Mouse (Mus musculus): Measurements from ENCODE around the gene 4930407I10Rik. TPM values are rescaled to one million over a fixed set of nuclear protein-coding genes. Genes with fewer than 3 reads are reported as not detected.

The 4930407I10Rik gene
- polyA plus RNA-seq, 1 experiment from 2014 or later = not detected

GRCm38 (mm10) chr15:82044166-82044784 is 14.7 kb upstream of the 4930407I10Rik start:
- peaks cover 24% of the 10 kb centered on the region for H3K36me3 ChIP-seq (ENCODE audit: control insufficient read depth, insufficient read depth)
- no peak overlapping the region for H3K4me3 ChIP-seq (ENCODE audit: low read depth, low read length)
- H3K27me3 ChIP-seq (ENCODE audit: control insufficient read depth, insufficient read depth, low read depth, low read length) = no peaks in the 10 kb centered on the region
- no peak overlapping the region for H3K27ac ChIP-seq (ENCODE audit: low read length)
- H3K9me3 ChIP-seq (replicated peaks; ENCODE audit: control insufficient read depth, low read length) = no peaks in the 10 kb centered on the region
- H3K9ac ChIP-seq (ENCODE audit: low read depth, low read length) = no peak overlapping the region
- H3K4me1 ChIP-seq (ENCODE audit: control insufficient read depth, low read depth, low read length) = peaks cover 13% of the 10 kb centered on the region
- WGBS (ENCODE audit: insufficient replicate concordance) = 95% methylated on average over 7 of the region's 7 CpGs
- ATAC-seq (ENCODE audit: low read depth) = no peak
- H3K4me2 ChIP-seq (ENCODE audit: low read depth, low read length) = no peak overlapping the region

- H3K27me3 ChIP-seq (ENCODE audit: control insufficient read depth, insufficient read depth, low read depth, low read length) = no peaks in the 10 kb centered on the region
- H3K9ac ChIP-seq (ENCODE audit: low read depth, low read length) = peak overlapping the region; percentile 93
- H3K4me3 ChIP-seq (ENCODE audit: low read depth, low read length) = peak overlapping the region; percentile 96
- WGBS (ENCODE audit: insufficient replicate concordance) = under 1% methylated on average over 26 of the region's 26 CpGs
- peaks cover 13% of the 10 kb centered on the region; the same call in 1 of the 2 replicates for H3K36me3 ChIP-seq (ENCODE audit: control insufficient read depth, insufficient read depth)
- H3K4me1 ChIP-seq (ENCODE audit: control insufficient read depth, low read depth, low read length) = peaks cover 13% of the 10 kb centered on the region
- no peaks in the 10 kb centered on the region for H3K9me3 ChIP-seq (replicated peaks; ENCODE audit: control insufficient read depth, low read length)
- ATAC-seq (ENCODE audit: low read depth) = peak; percentile 19
- peak overlapping the region; percentile 83; the same call in 1 of the 2 replicates for H3K27ac ChIP-seq (ENCODE audit: low read length)
- H3K4me2 ChIP-seq (ENCODE audit: low read depth, low read length) = peak overlapping the region; percentile 82
Observed at GRCm38 (mm10) chr15:82046246-82046891, 12.6 kb upstream of the 4930407I10Rik start.

GRCm38 (mm10) chr15:82047080-82047883 is 11.7 kb upstream of the 4930407I10Rik start, which contains the start of gene Snu13:
TSS of gene Snu13 (minus strand) at chr15:82047598.
- peak within 1 kb of the TSS; percentile 93 for H3K9ac ChIP-seq (ENCODE audit: low read depth, low read length)
- WGBS (ENCODE audit: insufficient replicate concordance) = under 1% methylated on average over 74 of the region's 74 CpGs
- H3K4me3 ChIP-seq (ENCODE audit: low read depth, low read length) = peak within 1 kb of the TSS; percentile 96
- no peaks in the 10 kb centered on the region for H3K27me3 ChIP-seq (ENCODE audit: control insufficient read depth, insufficient read depth, low read depth, low read length)
- H3K4me1 ChIP-seq (ENCODE audit: control insufficient read depth, low read depth, low read length) = peaks cover 13% of the 10 kb centered on the region
- H3K36me3 ChIP-seq (ENCODE audit: control insufficient read depth, insufficient read depth) = peaks cover 12% of the 10 kb centered on the region; the same call in 1 of the 2 replicates
- H3K4me2 ChIP-seq (ENCODE audit: low read depth, low read length) = peak within 1 kb of the TSS; percentile 82
- peak; percentile 85 for ATAC-seq (ENCODE audit: low read depth)
- no peaks in the 10 kb centered on the region for H3K9me3 ChIP-seq (replicated peaks; ENCODE audit: control insufficient read depth, low read length)
- peak within 1 kb of the TSS; percentile 83 for H3K27ac ChIP-seq (ENCODE audit: low read length)

- no peak overlapping the region for H3K27ac ChIP-seq (ENCODE audit: low read length)
- H3K4me3 ChIP-seq (ENCODE audit: low read depth, low read length) = no peak overlapping the region
- H3K9me3 ChIP-seq (replicated peaks; ENCODE audit: control insufficient read depth, low read length) = no peaks in the 10 kb centered on the region
- no peaks in the 10 kb centered on the region for H3K27me3 ChIP-seq (ENCODE audit: control insufficient read depth, insufficient read depth, low read depth, low read length)
- no peak overlapping the region for H3K9ac ChIP-seq (ENCODE audit: low read depth, low read length)
- ATAC-seq (ENCODE audit: low read depth) = no peak
- WGBS (ENCODE audit: insufficient replicate concordance) = 49% methylated on average over 5 of the region's 5 CpGs
- H3K4me1 ChIP-seq (ENCODE audit: control insufficient read depth, low read depth, low read length) = no peaks in the 10 kb centered on the region; the same call in 1 of the 2 replicates
- H3K4me2 ChIP-seq (ENCODE audit: low read depth, low read length) = no peak overlapping the region
- no peaks in the 10 kb centered on the region for H3K36me3 ChIP-seq (ENCODE audit: control insufficient read depth, insufficient read depth)
Observed at GRCm38 (mm10) chr15:82052544-82052943, 6.4 kb upstream of the 4930407I10Rik start.

GRCm38 (mm10) chr15:82063909-82064308 is 5.0 kb downstream of the 4930407I10Rik start:
- no peaks in the 10 kb centered on the region for H3K9me3 ChIP-seq (replicated peaks; ENCODE audit: control insufficient read depth, low read length)
- no peak overlapping the region for H3K9ac ChIP-seq (ENCODE audit: low read depth, low read length)
- peaks cover 17% of the 10 kb centered on the region for H3K27me3 ChIP-seq (ENCODE audit: control insufficient read depth, insufficient read depth, low read depth, low read length)
- no peak overlapping the region for H3K27ac ChIP-seq (ENCODE audit: low read length)
- ATAC-seq (ENCODE audit: low read depth) = no peak
- no peaks in the 10 kb centered on the region for H3K4me1 ChIP-seq (ENCODE audit: control insufficient read depth, low read depth, low read length)
- no peaks in the 10 kb centered on the region for H3K36me3 ChIP-seq (ENCODE audit: control insufficient read depth, insufficient read depth)
- WGBS (ENCODE audit: insufficient replicate concordance) = 56% methylated on average over 14 of the region's 14 CpGs
- H3K4me2 ChIP-seq (ENCODE audit: low read depth, low read length) = no peak overlapping the region
- no peak overlapping the region for H3K4me3 ChIP-seq (ENCODE audit: low read depth, low read length)

GRCm38 (mm10) chr15:82065511-82065910 is 6.6 kb downstream of the 4930407I10Rik start:
- Histone ChIP-seq H3K27me3 (ENCODE audit: control insufficient read depth, insufficient read depth, low read depth, low read length) (peaks cover 33% of the 10 kb centered on the region), H3K4me1 (ENCODE audit: control insufficient read depth, low read depth, low read length) (no peaks in the 10 kb centered on the region), H3K27ac (ENCODE audit: low read length) (no peak overlapping the region), H3K36me3 (ENCODE audit: control insufficient read depth, insufficient read depth) (no peaks in the 10 kb centered on the region), H3K9me3 (replicated peaks; ENCODE audit: control insufficient read depth, low read length) (no peaks in the 10 kb centered on the region), H3K4me3 (ENCODE audit: low read depth, low read length) (no peak overlapping the region), H3K4me2 (ENCODE audit: low read depth, low read length) (no peak overlapping the region), H3K9ac (ENCODE audit: low read depth, low read length) (no peak overlapping the region)
- ATAC-seq (ENCODE audit: low read depth) = no peak
- WGBS (ENCODE audit: insufficient replicate concordance) = 14% methylated on average over 7 of the region's 7 CpGs

- Histone ChIP-seq H3K36me3 (ENCODE audit: control insufficient read depth, insufficient read depth) (no peaks in the 10 kb centered on the region), H3K4me2 (ENCODE audit: low read depth, low read length) (no peak within 1 kb of the TSS), H3K4me1 (ENCODE audit: control insufficient read depth, low read depth, low read length) (no peaks in the 10 kb centered on the region), H3K9ac (ENCODE audit: low read depth, low read length) (no peak within 1 kb of the TSS), H3K4me3 (ENCODE audit: low read depth, low read length) (no peak within 1 kb of the TSS), H3K9me3 (replicated peaks; ENCODE audit: control insufficient read depth, low read length) (no peaks in the 10 kb centered on the region), H3K27me3 (ENCODE audit: control insufficient read depth, insufficient read depth, low read depth, low read length) (peaks cover 36% of the 10 kb centered on the region), H3K27ac (ENCODE audit: low read length) (no peak within 1 kb of the TSS)
- 22% methylated on average over 40 of the region's 40 CpGs for WGBS (ENCODE audit: insufficient replicate concordance)
- ATAC-seq (ENCODE audit: low read depth) = no peak
Observed at GRCm38 (mm10) chr15:82069898-82070297, 10.9 kb downstream of the 4930407I10Rik start, which contains the start of gene Mei1. TSS of gene Mei1 (plus strand) at chr15:82069996.

GRCm38 (mm10) chr15:82071816-82072469 is 13.0 kb downstream of the 4930407I10Rik start:
- Histone ChIP-seq H3K4me3 (ENCODE audit: low read depth, low read length) (no peak overlapping the region), H3K4me1 (ENCODE audit: control insufficient read depth, low read depth, low read length) (no peaks in the 10 kb centered on the region), H3K9me3 (replicated peaks; ENCODE audit: control insufficient read depth, low read length) (no peaks in the 10 kb centered on the region), H3K4me2 (ENCODE audit: low read depth, low read length) (no peak overlapping the region), H3K27me3 (ENCODE audit: control insufficient read depth, insufficient read depth, low read depth, low read length) (peaks cover 32% of the 10 kb centered on the region), H3K36me3 (ENCODE audit: control insufficient read depth, insufficient read depth) (no peaks in the 10 kb centered on the region), H3K9ac (ENCODE audit: low read depth, low read length) (no peak overlapping the region), H3K27ac (ENCODE audit: low read length) (no peak overlapping the region)
- no peak for ATAC-seq (ENCODE audit: low read depth)
- 77% methylated on average over 26 of the region's 26 CpGs for WGBS (ENCODE audit: insufficient replicate concordance)
